Mouse (Mus musculus): Measurements from ENCODE around the gene Hvcn1. TPM values are rescaled to one million over a fixed set of nuclear protein-coding genes. Genes with fewer than 3 reads are reported as not detected.

Hvcn1 gene
- polyA plus RNA-seq, 1 experiment from 2014 or later: 4.4 TPM

- WGBS: 76% methylated on average over 7 of the region's 7 CpGs
- H3K4me1 ChIP-seq (replicated peaks; ENCODE audit: control insufficient read depth, insufficient read depth, low read length): 0 out of 2 replicates have a peak, but pooled peaks cover 2% of the 10 kb centered on the region
- ATAC-seq (ENCODE audit: low read depth): no peak
- H3K4me2 ChIP-seq (ENCODE audit: low read depth, low read length): no peak overlapping the region
- no peak overlapping the region for H3K9ac ChIP-seq (ENCODE audit: low read length)
- H3K4me3 ChIP-seq (ENCODE audit: low read length): no peak overlapping the region
- H3K9me3 ChIP-seq (ENCODE audit: control insufficient read depth, low read length): no peaks in the 10 kb centered on the region
- H3K36me3 ChIP-seq (ENCODE audit: control insufficient read depth, insufficient read depth, low read length): no peaks in the 10 kb centered on the region; the same call in 1 of the 2 replicates
- H3K27ac ChIP-seq (ENCODE audit: low read length): no peak overlapping the region
- no peaks in the 10 kb centered on the region for H3K27me3 ChIP-seq (ENCODE audit: control insufficient read depth, insufficient read depth, low read depth, low read length)
These were observed 33.0 kb downstream of the Hvcn1 start for GRCm38 (mm10) chr5:122239618-122240017.

DNA sequence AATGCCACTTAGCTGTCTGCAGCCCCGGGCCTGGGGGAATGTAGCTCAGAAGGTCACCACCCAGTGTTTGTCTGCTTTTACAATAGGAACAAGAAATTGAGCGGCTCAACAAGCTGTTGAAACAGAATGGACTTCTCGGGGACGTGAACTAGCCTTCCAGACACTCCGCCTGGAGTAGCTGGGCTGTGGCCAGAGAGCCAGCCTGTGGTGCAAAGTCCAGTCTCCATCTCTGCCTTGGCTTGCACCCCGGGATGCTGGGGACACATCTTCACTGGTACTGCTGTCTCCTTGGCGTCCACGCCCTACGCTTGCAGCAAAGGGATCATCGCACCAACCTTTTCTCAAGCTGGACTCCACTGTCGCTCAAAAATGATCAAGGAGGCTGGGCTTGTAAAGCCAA, 33.9 kb downstream of the Hvcn1 start:
- H3K27me3 ChIP-seq (ENCODE audit: control insufficient read depth, insufficient read depth, low read depth, low read length): no peaks in the 10 kb centered on the region
- no peak overlapping the region for H3K4me3 ChIP-seq (ENCODE audit: low read length)
- 90% methylated on average over 11 of the region's 11 CpGs for WGBS
- H3K27ac ChIP-seq (ENCODE audit: low read length): no peak overlapping the region
- H3K36me3 ChIP-seq (ENCODE audit: control insufficient read depth, insufficient read depth, low read length): no peaks in the 10 kb centered on the region; the same call in 1 of the 2 replicates
- no peaks in the 10 kb centered on the region for H3K9me3 ChIP-seq (ENCODE audit: control insufficient read depth, low read length)
- H3K9ac ChIP-seq (ENCODE audit: low read length): no peak overlapping the region
- no peak overlapping the region for H3K4me2 ChIP-seq (ENCODE audit: low read depth, low read length)
- ATAC-seq (ENCODE audit: low read depth): no peak
- no peaks in the 10 kb centered on the region for H3K4me1 ChIP-seq (replicated peaks; ENCODE audit: control insufficient read depth, insufficient read depth, low read length)

DNA sequence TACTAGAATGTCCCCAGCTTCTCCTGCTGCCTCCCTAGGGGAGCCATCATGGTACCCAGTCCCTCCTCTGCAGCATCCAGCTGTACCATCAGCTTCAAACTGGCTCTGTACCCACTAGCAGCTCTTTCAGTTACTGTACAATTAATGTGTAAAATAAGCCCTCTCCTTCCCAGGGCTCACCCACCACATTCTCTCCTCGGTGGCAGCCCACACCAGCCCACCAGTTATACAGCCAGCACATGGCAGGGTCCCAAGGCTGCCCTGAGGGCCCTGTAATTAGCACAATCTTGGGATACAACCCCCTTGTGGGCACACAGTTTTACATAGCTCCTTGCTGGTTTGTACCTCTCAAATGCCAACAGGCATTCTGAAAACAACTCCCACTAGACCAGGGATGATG, 34.4 kb downstream of the Hvcn1 start:
- ATAC-seq (ENCODE audit: low read depth): no peak
- 71% methylated on average over 1 of the region's 1 CpGs for WGBS
- no peaks in the 10 kb centered on the region for H3K27me3 ChIP-seq (ENCODE audit: control insufficient read depth, insufficient read depth, low read depth, low read length)
- no peaks in the 10 kb centered on the region; the same call in 1 of the 2 replicates for H3K36me3 ChIP-seq (ENCODE audit: control insufficient read depth, insufficient read depth, low read length)
- H3K27ac ChIP-seq (ENCODE audit: low read length): no peak overlapping the region
- no peak overlapping the region for H3K4me3 ChIP-seq (ENCODE audit: low read length)
- no peak overlapping the region for H3K9ac ChIP-seq (ENCODE audit: low read length)
- H3K4me2 ChIP-seq (ENCODE audit: low read depth, low read length): no peak overlapping the region
- H3K4me1 ChIP-seq (replicated peaks; ENCODE audit: control insufficient read depth, insufficient read depth, low read length): no peaks in the 10 kb centered on the region
- no peaks in the 10 kb centered on the region for H3K9me3 ChIP-seq (ENCODE audit: control insufficient read depth, low read length)

DNA sequence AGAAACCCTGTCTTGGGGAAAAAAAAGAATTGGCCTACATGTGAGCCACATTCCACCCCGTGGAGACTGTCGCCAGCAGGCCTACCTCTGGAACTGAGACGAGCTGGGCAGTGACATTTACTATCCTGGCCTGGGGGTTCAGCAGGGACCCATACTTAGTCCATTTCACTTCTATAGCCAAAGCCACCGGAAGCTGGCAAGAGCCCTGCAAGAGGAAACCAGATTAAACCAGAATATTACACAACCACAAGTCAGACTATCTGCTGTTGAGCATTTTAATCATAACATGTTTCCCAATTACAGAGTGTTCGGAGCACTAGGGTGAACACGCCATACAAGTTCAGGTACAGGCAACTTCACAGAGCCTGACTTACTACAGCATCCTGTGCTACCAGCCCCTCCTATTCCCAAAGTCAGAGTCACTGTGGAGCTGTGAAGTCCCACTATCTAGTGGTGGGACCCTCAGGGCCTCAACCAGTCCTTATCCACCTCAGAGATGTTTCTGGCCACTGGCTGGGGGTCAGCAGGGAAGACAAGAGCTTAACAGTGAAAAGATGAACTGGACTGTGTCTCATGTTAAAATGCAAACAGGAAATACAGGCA, 36.0 kb downstream of the Hvcn1 start:
- no peak for ATAC-seq (ENCODE audit: low read depth)
- Histone ChIP-seq H3K9ac (ENCODE audit: low read length) (no peak overlapping the region), H3K27me3 (ENCODE audit: control insufficient read depth, insufficient read depth, low read depth, low read length) (no peaks in the 10 kb centered on the region), H3K4me1 (replicated peaks; ENCODE audit: control insufficient read depth, insufficient read depth, low read length) (no peaks in the 10 kb centered on the region), H3K4me3 (ENCODE audit: low read length) (no peak overlapping the region), H3K27ac (ENCODE audit: low read length) (no peak overlapping the region), H3K4me2 (ENCODE audit: low read depth, low read length) (no peak overlapping the region), H3K36me3 (ENCODE audit: control insufficient read depth, insufficient read depth, low read length) (no peaks in the 10 kb centered on the region; the same call in none of the 2 replicates), H3K9me3 (ENCODE audit: control insufficient read depth, low read length) (no peaks in the 10 kb centered on the region)
- WGBS: 83% methylated on average over 6 of the region's 6 CpGs

GRCm38 (mm10) chr5:122243781-122244523, 37.3 kb downstream of the Hvcn1 start:
- no peaks in the 10 kb centered on the region for H3K9me3 ChIP-seq (ENCODE audit: control insufficient read depth, low read length)
- no peaks in the 10 kb centered on the region for H3K4me1 ChIP-seq (replicated peaks; ENCODE audit: control insufficient read depth, insufficient read depth, low read length)
- no peak overlapping the region for H3K4me3 ChIP-seq (ENCODE audit: low read length)
- no peak for ATAC-seq (ENCODE audit: low read depth)
- 79% methylated on average over 17 of the region's 17 CpGs for WGBS
- H3K9ac ChIP-seq (ENCODE audit: low read length): no peak overlapping the region
- H3K27ac ChIP-seq (ENCODE audit: low read length): no peak overlapping the region
- no peaks in the 10 kb centered on the region for H3K27me3 ChIP-seq (ENCODE audit: control insufficient read depth, insufficient read depth, low read depth, low read length)
- peaks cover 3% of the 10 kb centered on the region for H3K36me3 ChIP-seq (ENCODE audit: control insufficient read depth, insufficient read depth, low read length)
- H3K4me2 ChIP-seq (ENCODE audit: low read depth, low read length): no peak overlapping the region

GRCm38 (mm10) chr5:122245186-122245585, 38.6 kb downstream of the Hvcn1 start:
- Histone ChIP-seq H3K27me3 (ENCODE audit: control insufficient read depth, insufficient read depth, low read depth, low read length) (no peaks in the 10 kb centered on the region), H3K27ac (ENCODE audit: low read length) (no peak overlapping the region), H3K36me3 (ENCODE audit: control insufficient read depth, insufficient read depth, low read length) (peaks cover 3% of the 10 kb centered on the region), H3K4me2 (ENCODE audit: low read depth, low read length) (no peak overlapping the region), H3K4me1 (replicated peaks; ENCODE audit: control insufficient read depth, insufficient read depth, low read length) (no peaks in the 10 kb centered on the region), H3K4me3 (ENCODE audit: low read length) (no peak overlapping the region), H3K9me3 (ENCODE audit: control insufficient read depth, low read length) (no peaks in the 10 kb centered on the region), H3K9ac (ENCODE audit: low read length) (no peak overlapping the region)
- ATAC-seq (ENCODE audit: low read depth): no peak
- 40% methylated on average over 3 of the region's 3 CpGs for WGBS

GRCm38 (mm10) chr5:122246547-122247167, 40.1 kb downstream of the Hvcn1 start:
- H3K4me1 ChIP-seq (replicated peaks; ENCODE audit: control insufficient read depth, insufficient read depth, low read length): no peaks in the 10 kb centered on the region
- no peak for ATAC-seq (ENCODE audit: low read depth)
- peaks cover 3% of the 10 kb centered on the region for H3K36me3 ChIP-seq (ENCODE audit: control insufficient read depth, insufficient read depth, low read length)
- no peaks in the 10 kb centered on the region for H3K27me3 ChIP-seq (ENCODE audit: control insufficient read depth, insufficient read depth, low read depth, low read length)
- no peak overlapping the region for H3K27ac ChIP-seq (ENCODE audit: low read length)
- no peak overlapping the region for H3K4me2 ChIP-seq (ENCODE audit: low read depth, low read length)
- no peak overlapping the region for H3K9ac ChIP-seq (ENCODE audit: low read length)
- no peak overlapping the region for H3K4me3 ChIP-seq (ENCODE audit: low read length)
- no peaks in the 10 kb centered on the region for H3K9me3 ChIP-seq (ENCODE audit: control insufficient read depth, low read length)
- WGBS: 81% methylated on average over 10 of the region's 10 CpGs

DNA sequence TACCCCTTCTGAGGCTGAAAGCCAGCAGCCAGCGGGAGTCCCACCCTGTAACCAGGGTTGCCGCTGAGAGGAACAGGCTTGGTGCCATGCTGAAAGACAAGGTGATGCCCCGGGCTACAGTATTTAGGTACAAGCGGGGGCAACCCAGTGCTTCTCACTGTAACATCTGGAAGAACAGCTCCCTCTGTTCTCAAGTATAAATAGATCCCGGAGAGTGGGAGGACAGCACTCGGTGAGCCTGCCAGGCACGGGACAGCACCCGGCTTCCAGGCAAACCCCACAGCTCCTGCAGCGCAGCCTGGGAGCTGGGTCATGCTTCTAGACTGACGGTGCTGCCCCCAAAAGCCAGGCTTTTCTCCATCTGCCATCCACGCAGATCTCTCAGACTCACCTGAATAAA, 40.9 kb downstream of the Hvcn1 start:
- Histone ChIP-seq H3K27me3 (ENCODE audit: control insufficient read depth, insufficient read depth, low read depth, low read length) (no peaks in the 10 kb centered on the region), H3K27ac (ENCODE audit: low read length) (no peak overlapping the region), H3K36me3 (ENCODE audit: control insufficient read depth, insufficient read depth, low read length) (peaks cover 3% of the 10 kb centered on the region), H3K9me3 (ENCODE audit: control insufficient read depth, low read length) (no peaks in the 10 kb centered on the region), H3K4me3 (ENCODE audit: low read length) (no peak overlapping the region), H3K4me1 (replicated peaks; ENCODE audit: control insufficient read depth, insufficient read depth, low read length) (no peaks in the 10 kb centered on the region), H3K9ac (ENCODE audit: low read length) (no peak overlapping the region), H3K4me2 (ENCODE audit: low read depth, low read length) (no peak overlapping the region)
- ATAC-seq (ENCODE audit: low read depth): no peak
- 87% methylated on average over 11 of the region's 11 CpGs for WGBS

GRCm38 (mm10) chr5:122247934-122248333, 41.3 kb downstream of the Hvcn1 start:
- Histone ChIP-seq H3K27ac (ENCODE audit: low read length) (no peak overlapping the region), H3K4me3 (ENCODE audit: low read length) (no peak overlapping the region), H3K27me3 (ENCODE audit: control insufficient read depth, insufficient read depth, low read depth, low read length) (no peaks in the 10 kb centered on the region), H3K36me3 (ENCODE audit: control insufficient read depth, insufficient read depth, low read length) (peaks cover 3% of the 10 kb centered on the region), H3K4me2 (ENCODE audit: low read depth, low read length) (no peak overlapping the region), H3K9ac (ENCODE audit: low read length) (no peak overlapping the region), H3K9me3 (ENCODE audit: control insufficient read depth, low read length) (no peaks in the 10 kb centered on the region), H3K4me1 (replicated peaks; ENCODE audit: control insufficient read depth, insufficient read depth, low read length) (no peaks in the 10 kb centered on the region)
- ATAC-seq (ENCODE audit: low read depth): no peak
- WGBS: 87% methylated on average over 7 of the region's 7 CpGs
